Mouse (Mus musculus): Measurements from ENCODE around the gene Hoxa9. TPM values are rescaled to one million over a fixed set of nuclear protein-coding genes. Genes with fewer than 3 reads are reported as not detected.

The Hoxa9 gene
- polyA plus RNA-seq, 1 experiment from 2014 or later, result 0.17 TPM

- H3K27ac ChIP-seq (replicated peaks), result peak within 1 kb of the TSS; percentile 67
- H3K27me3 ChIP-seq (replicated peaks), result peaks cover 99% of the 10 kb centered on the region
- H3K9me3 ChIP-seq, result no peaks in the 10 kb centered on the region
Measured at GRCm38 (mm10) chr6:52190906-52191810, 39.7 kb downstream of the Hoxa9 start, which contains the start of gene Hoxa4. Hoxa4 (minus strand) TSS chr6:52191753.

GRCm38 (mm10) chr6:52190410-52190809, 40.5 kb downstream of the Hoxa9 start:
- H3K9me3 ChIP-seq, result no peaks in the 10 kb centered on the region
- no peaks in the 10 kb centered on the region for H3K36me3 ChIP-seq
- H3K27me3 ChIP-seq (replicated peaks), result peaks cover 99% of the 10 kb centered on the region
- ATAC-seq (ENCODE audit: extremely low read depth, insufficient number of reproducible peaks, low FRiP score, low TSS enrichment), result no peak
- H3K4me3 ChIP-seq, result peak overlapping the region; percentile 59
- WGBS, result under 1% methylated on average over 23 of the region's 23 CpGs
- peak overlapping the region; percentile 78 for H3K4me2 ChIP-seq
- H3K4me1 ChIP-seq, result peaks cover 15% of the 10 kb centered on the region
- H3K9ac ChIP-seq, result peak overlapping the region; percentile 80
- H3K27ac ChIP-seq (replicated peaks), result peak overlapping the region; percentile 67; the same call in 1 of the 2 replicates

More at GRCm38 (mm10) chr6:52190906-52191810, 39.7 kb downstream of the Hoxa9 start, which contains the start of gene Hoxa4:
- Histone ChIP-seq H3K4me3 (peak within 1 kb of the TSS; percentile 59), H3K36me3 (no peaks in the 10 kb centered on the region), H3K9ac (peak within 1 kb of the TSS; percentile 80), H3K4me1 (peaks cover 15% of the 10 kb centered on the region), H3K4me2 (peak within 1 kb of the TSS; percentile 78)
- no peak for ATAC-seq (ENCODE audit: extremely low read depth, insufficient number of reproducible peaks, low FRiP score, low TSS enrichment)
- WGBS, result 2% methylated on average over 79 of the region's 102 CpGs

- H3K4me1 ChIP-seq, result peaks cover 15% of the 10 kb centered on the region
- peak overlapping the region; percentile 78 for H3K4me2 ChIP-seq
- H3K27me3 ChIP-seq (replicated peaks), result peaks cover 99% of the 10 kb centered on the region
- ATAC-seq (ENCODE audit: extremely low read depth, insufficient number of reproducible peaks, low FRiP score, low TSS enrichment), result no peak
- H3K36me3 ChIP-seq, result no peaks in the 10 kb centered on the region
- 8% methylated on average over 8 of the region's 8 CpGs for WGBS
- peak overlapping the region; percentile 59 for H3K4me3 ChIP-seq
- H3K27ac ChIP-seq (replicated peaks), result peak overlapping the region; percentile 42
- H3K9me3 ChIP-seq, result no peaks in the 10 kb centered on the region
- peak overlapping the region; percentile 80 for H3K9ac ChIP-seq
Measured at GRCm38 (mm10) chr6:52189909-52190308, 41.0 kb downstream of the Hoxa9 start.

GRCm38 (mm10) chr6:52189172-52189591, 41.7 kb downstream of the Hoxa9 start:
- Histone ChIP-seq H3K4me3 (no peak overlapping the region), H3K4me2 (0 out of 2 replicates have a peak overlapping the region, but pooled peaks have one; percentile 78), H3K9me3 (no peaks in the 10 kb centered on the region), H3K9ac (no peak overlapping the region), H3K27me3 (replicated peaks) (peaks cover 99% of the 10 kb centered on the region), H3K36me3 (no peaks in the 10 kb centered on the region), H3K4me1 (peaks cover 15% of the 10 kb centered on the region), H3K27ac (replicated peaks) (peak overlapping the region; percentile 42)
- whole genome bisulfite sequencing, result 12% methylated on average over 5 of the region's 5 CpGs
- no peak for ATAC-seq (ENCODE audit: extremely low read depth, insufficient number of reproducible peaks, low FRiP score, low TSS enrichment)

GRCm38 (mm10) chr6:52186500-52186899, 44.4 kb downstream of the Hoxa9 start:
- no peaks in the 10 kb centered on the region for H3K36me3 ChIP-seq
- no peak for ATAC-seq (ENCODE audit: extremely low read depth, insufficient number of reproducible peaks, low FRiP score, low TSS enrichment)
- 24% methylated on average over 1 of the region's 1 CpGs for WGBS
- no peaks in the 10 kb centered on the region for H3K9me3 ChIP-seq
- H3K4me3 ChIP-seq, result no peak overlapping the region
- H3K27ac ChIP-seq (replicated peaks), result no peak overlapping the region
- H3K4me2 ChIP-seq, result no peak overlapping the region
- peaks cover 100% of the 10 kb centered on the region for H3K27me3 ChIP-seq (replicated peaks)
- peaks cover 6% of the 10 kb centered on the region for H3K4me1 ChIP-seq
- H3K9ac ChIP-seq, result no peak overlapping the region

- no peak overlapping the region for H3K4me3 ChIP-seq
- H3K27ac ChIP-seq (replicated peaks), result no peak overlapping the region
- H3K27me3 ChIP-seq (replicated peaks), result peaks cover 100% of the 10 kb centered on the region
- no peaks in the 10 kb centered on the region for H3K4me1 ChIP-seq
- WGBS, result 12% methylated on average over 3 of the region's 3 CpGs
- H3K4me2 ChIP-seq, result no peak overlapping the region
- H3K9ac ChIP-seq, result no peak overlapping the region
- H3K36me3 ChIP-seq, result no peaks in the 10 kb centered on the region
- no peaks in the 10 kb centered on the region for H3K9me3 ChIP-seq
- no peak for ATAC-seq (ENCODE audit: extremely low read depth, insufficient number of reproducible peaks, low FRiP score, low TSS enrichment)
Measured at GRCm38 (mm10) chr6:52185834-52186233, 45.1 kb downstream of the Hoxa9 start.

GRCm38 (mm10) chr6:52185222-52185621, 45.7 kb downstream of the Hoxa9 start:
- H3K4me3 ChIP-seq, result no peak overlapping the region

GRCm38 (mm10) chr6:52184668-52185067, 46.2 kb downstream of the Hoxa9 start:
- 7% methylated on average over 6 of the region's 6 CpGs for WGBS
- H3K27ac ChIP-seq (replicated peaks), result no peak overlapping the region
- peak overlapping the region; percentile 26 for H3K4me2 ChIP-seq
- peaks cover 100% of the 10 kb centered on the region for H3K27me3 ChIP-seq (replicated peaks)
- H3K9ac ChIP-seq, result no peak overlapping the region
- H3K9me3 ChIP-seq, result no peaks in the 10 kb centered on the region
- no peaks in the 10 kb centered on the region for H3K4me1 ChIP-seq
- ATAC-seq (ENCODE audit: extremely low read depth, insufficient number of reproducible peaks, low FRiP score, low TSS enrichment), result no peak
- no peaks in the 10 kb centered on the region for H3K36me3 ChIP-seq
- no peak overlapping the region for H3K4me3 ChIP-seq

More at GRCm38 (mm10) chr6:52185222-52185621, 45.7 kb downstream of the Hoxa9 start:
- ATAC-seq (ENCODE audit: extremely low read depth, insufficient number of reproducible peaks, low FRiP score, low TSS enrichment), result no peak
- Histone ChIP-seq H3K36me3 (no peaks in the 10 kb centered on the region), H3K27ac (replicated peaks) (no peak overlapping the region), H3K9me3 (no peaks in the 10 kb centered on the region), H3K4me2 (peak overlapping the region; percentile 26), H3K4me1 (no peaks in the 10 kb centered on the region), H3K27me3 (replicated peaks) (peaks cover 100% of the 10 kb centered on the region), H3K9ac (no peak overlapping the region)
- WGBS, result 3% methylated on average over 19 of the region's 19 CpGs

- Histone ChIP-seq H3K27ac (replicated peaks) (no peak overlapping the region), H3K4me2 (no peak overlapping the region), H3K9me3 (no peaks in the 10 kb centered on the region), H3K27me3 (replicated peaks) (peaks cover 100% of the 10 kb centered on the region), H3K4me1 (no peaks in the 10 kb centered on the region), H3K4me3 (no peak overlapping the region), H3K36me3 (no peaks in the 10 kb centered on the region), H3K9ac (no peak overlapping the region)
- no peak for ATAC-seq (ENCODE audit: extremely low read depth, insufficient number of reproducible peaks, low FRiP score, low TSS enrichment)
- 17% methylated on average over 10 of the region's 10 CpGs for WGBS
Measured at GRCm38 (mm10) chr6:52183311-52184080, 47.4 kb downstream of the Hoxa9 start.

GRCm38 (mm10) chr6:52182793-52183192, 48.1 kb downstream of the Hoxa9 start:
- 29% methylated on average over 1 of the region's 1 CpGs for WGBS
- no peak overlapping the region for H3K27ac ChIP-seq (replicated peaks)
- peaks cover 100% of the 10 kb centered on the region for H3K27me3 ChIP-seq (replicated peaks)
- H3K36me3 ChIP-seq, result no peaks in the 10 kb centered on the region
- H3K9ac ChIP-seq, result no peak overlapping the region
- no peak overlapping the region for H3K4me2 ChIP-seq
- no peaks in the 10 kb centered on the region for H3K4me1 ChIP-seq
- ATAC-seq (ENCODE audit: extremely low read depth, insufficient number of reproducible peaks, low FRiP score, low TSS enrichment), result no peak
- H3K4me3 ChIP-seq, result no peak overlapping the region
- H3K9me3 ChIP-seq, result no peaks in the 10 kb centered on the region

- Histone ChIP-seq H3K27me3 (replicated peaks) (peaks cover 100% of the 10 kb centered on the region), H3K9ac (no peak overlapping the region), H3K27ac (replicated peaks) (no peak overlapping the region), H3K36me3 (no peaks in the 10 kb centered on the region), H3K9me3 (no peaks in the 10 kb centered on the region), H3K4me1 (no peaks in the 10 kb centered on the region), H3K4me2 (no peak overlapping the region), H3K4me3 (no peak overlapping the region)
- no peak for ATAC-seq (ENCODE audit: extremely low read depth, insufficient number of reproducible peaks, low FRiP score, low TSS enrichment)
- WGBS, result 29% methylated on average over 2 of the region's 2 CpGs
Measured at GRCm38 (mm10) chr6:52182030-52182429, 48.9 kb downstream of the Hoxa9 start.

Data from heart, embryonic 13.5 days (tissue).